Mouse (Mus musculus): ENCODE results near the gene Vps13d. TPM values are rescaled to one million over a fixed set of nuclear protein-coding genes. Genes with fewer than 3 reads are reported as not detected.

Vps13d gene
- polyA plus RNA-seq, 1 experiment: 15.6 TPM

DNA sequence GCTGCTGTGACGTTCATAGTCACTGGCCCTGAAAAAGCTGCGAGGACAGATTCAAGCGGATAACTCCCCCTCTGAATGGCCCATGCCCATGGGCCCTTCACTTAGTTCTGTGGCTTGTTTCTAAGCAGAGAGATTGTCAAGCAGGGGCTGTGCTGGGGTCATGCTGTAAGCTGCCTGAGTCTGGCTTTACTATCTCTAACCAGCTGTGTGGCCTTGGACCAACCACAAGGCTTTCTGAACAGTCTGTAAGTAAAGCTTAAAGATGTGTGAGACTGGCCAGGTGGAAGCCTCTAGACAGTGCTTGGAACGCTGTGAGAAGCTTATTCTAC, 180.2 kb downstream of the Vps13d start:
- Histone ChIP-seq H3K9me3 (replicated peaks; ENCODE audit: control insufficient read depth, insufficient read depth, low read length, poor library complexity, severe bottlenecking) (no peaks in the 10 kb centered on the region), H3K4me3 (ENCODE audit: low read depth, low read length) (no peak overlapping the region), H3K36me3 (ENCODE audit: control insufficient read depth, insufficient read depth, low read length, poor library complexity, severe bottlenecking) (no peaks in the 10 kb centered on the region), H3K27ac (ENCODE audit: insufficient read depth, low read length) (no peak overlapping the region), H3K9ac (ENCODE audit: low read depth, poor library complexity, severe bottlenecking) (no peak overlapping the region), H3K27me3 (ENCODE audit: control insufficient read depth, insufficient read depth, low read length, poor library complexity, severe bottlenecking) (no peaks in the 10 kb centered on the region), H3K4me1 (ENCODE audit: control insufficient read depth, insufficient read depth, low read length) (no peaks in the 10 kb centered on the region)
- TF ChIP-seq CTCF (IDR thresholded peaks at IDR 0.05; ENCODE audit: low read depth, low read length): no peak
- TF ChIP-seq EP300 (IDR thresholded peaks at IDR 0.05; ENCODE audit: insufficient read depth, low read depth, low read length): no peak
- TF ChIP-seq POLR2A (IDR thresholded peaks at IDR 0.05; ENCODE audit: insufficient read depth, low read length): no peak

DNA sequence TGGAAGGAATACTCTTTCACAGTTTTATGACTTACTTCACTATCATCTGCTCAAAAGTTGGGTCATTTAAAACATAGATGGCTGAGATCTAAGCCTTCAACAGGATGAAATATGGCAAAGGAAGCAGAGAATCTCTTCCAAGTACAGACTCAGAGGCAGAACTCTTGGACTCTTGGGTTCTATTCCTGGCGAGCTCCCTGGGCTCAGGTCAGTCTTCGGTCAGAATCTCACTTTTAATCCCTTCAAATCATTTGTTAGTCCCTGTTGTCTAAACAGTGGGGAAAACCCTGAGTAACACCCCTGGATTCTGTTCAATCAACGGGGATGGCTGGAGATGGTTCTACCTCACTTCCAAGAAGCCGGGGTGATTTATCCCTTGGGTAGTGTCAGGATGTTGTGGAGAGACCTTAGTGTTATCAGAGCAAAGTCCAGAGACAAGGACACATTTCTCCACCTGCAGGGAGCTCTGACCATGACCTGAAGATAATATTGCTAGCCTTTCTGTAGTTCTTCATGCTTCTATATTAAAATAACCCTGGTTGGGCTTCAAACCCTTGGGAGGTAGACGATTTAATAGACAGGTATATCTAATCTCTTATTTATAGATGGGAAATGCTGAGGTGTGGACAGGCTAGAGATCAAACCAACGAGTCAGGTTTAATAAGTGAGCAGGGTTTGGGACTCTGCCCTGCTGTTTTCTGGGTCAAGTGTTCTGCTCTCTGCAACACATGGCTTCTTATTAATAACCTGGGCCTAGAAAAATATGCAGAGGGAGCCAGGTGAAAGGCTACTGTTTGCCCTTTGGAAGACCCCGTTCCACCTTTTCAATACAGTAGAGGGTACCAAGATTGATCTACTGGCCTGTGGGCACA, 180.8 kb downstream of the Vps13d start:
- TF ChIP-seq CTCF (IDR thresholded peaks at IDR 0.05; ENCODE audit: low read depth, low read length): no peak
- TF ChIP-seq POLR2A (IDR thresholded peaks at IDR 0.05; ENCODE audit: insufficient read depth, low read length): no peak
- TF ChIP-seq EP300 (IDR thresholded peaks at IDR 0.05; ENCODE audit: insufficient read depth, low read depth, low read length): no peak
- Histone ChIP-seq H3K9ac (ENCODE audit: low read depth, poor library complexity, severe bottlenecking) (no peak overlapping the region), H3K4me3 (ENCODE audit: low read depth, low read length) (no peak overlapping the region), H3K27me3 (ENCODE audit: control insufficient read depth, insufficient read depth, low read length, poor library complexity, severe bottlenecking) (no peaks in the 10 kb centered on the region), H3K36me3 (ENCODE audit: control insufficient read depth, insufficient read depth, low read length, poor library complexity, severe bottlenecking) (no peaks in the 10 kb centered on the region), H3K4me1 (ENCODE audit: control insufficient read depth, insufficient read depth, low read length) (no peaks in the 10 kb centered on the region), H3K27ac (ENCODE audit: insufficient read depth, low read length) (no peak overlapping the region), H3K9me3 (replicated peaks; ENCODE audit: control insufficient read depth, insufficient read depth, low read length, poor library complexity, severe bottlenecking) (no peaks in the 10 kb centered on the region)

DNA sequence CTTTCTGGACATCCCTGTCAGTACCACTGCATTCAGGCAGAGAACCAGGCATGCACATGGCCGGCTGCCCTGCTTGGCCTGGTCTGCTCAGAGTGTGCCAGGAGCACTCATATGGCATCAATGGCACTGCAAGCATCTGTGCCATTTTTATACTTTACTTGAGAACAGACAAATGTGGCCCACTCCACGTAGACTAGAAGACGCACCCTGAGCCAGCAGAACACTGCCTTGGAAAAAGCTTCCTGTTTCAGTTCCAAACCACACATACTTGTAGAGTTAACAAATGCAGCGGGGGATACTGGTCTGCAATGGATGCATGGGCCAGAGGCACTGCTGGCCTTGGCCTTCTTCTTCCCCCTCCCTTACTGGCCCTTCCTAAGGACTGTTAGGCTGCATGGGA, 181.6 kb downstream of the Vps13d start:
- H3K27ac ChIP-seq (ENCODE audit: insufficient read depth, low read length): no peak overlapping the region
- H3K36me3 ChIP-seq (ENCODE audit: control insufficient read depth, insufficient read depth, low read length, poor library complexity, severe bottlenecking): no peaks in the 10 kb centered on the region
- TF ChIP-seq POLR2A (IDR thresholded peaks at IDR 0.05; ENCODE audit: insufficient read depth, low read length) (no peak), EP300 (IDR thresholded peaks at IDR 0.05; ENCODE audit: insufficient read depth, low read depth, low read length) (no peak), CTCF (IDR thresholded peaks at IDR 0.05; ENCODE audit: low read depth, low read length) (no peak)
- no peaks in the 10 kb centered on the region for H3K27me3 ChIP-seq (ENCODE audit: control insufficient read depth, insufficient read depth, low read length, poor library complexity, severe bottlenecking)
- no peaks in the 10 kb centered on the region for H3K9me3 ChIP-seq (replicated peaks; ENCODE audit: control insufficient read depth, insufficient read depth, low read length, poor library complexity, severe bottlenecking)
- no peak overlapping the region for H3K4me3 ChIP-seq (ENCODE audit: low read depth, low read length)
- H3K4me1 ChIP-seq (ENCODE audit: control insufficient read depth, insufficient read depth, low read length): no peaks in the 10 kb centered on the region
- no peak overlapping the region for H3K9ac ChIP-seq (ENCODE audit: low read depth, poor library complexity, severe bottlenecking)

DNA sequence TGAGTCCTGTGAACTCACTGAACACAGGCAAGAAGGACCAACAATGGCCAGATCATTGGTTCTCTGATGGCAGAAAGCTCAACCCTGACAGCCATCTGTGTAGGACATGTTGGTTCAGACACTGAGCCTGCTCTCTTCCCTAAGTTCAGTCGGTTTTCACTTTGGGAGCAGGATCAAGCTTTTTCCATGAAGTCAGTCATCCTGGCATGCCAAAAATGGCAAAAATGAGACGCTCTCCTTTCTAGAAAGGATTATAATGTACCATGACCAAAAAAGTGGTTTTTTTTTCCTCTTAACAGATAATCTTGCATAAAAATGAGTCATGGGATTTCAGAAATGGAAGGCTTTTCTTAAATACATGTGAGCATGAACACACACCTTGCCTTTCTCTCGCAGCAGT, 183.6 kb downstream of the Vps13d start:
- Histone ChIP-seq H3K9ac (ENCODE audit: low read depth, poor library complexity, severe bottlenecking) (no peak overlapping the region), H3K27ac (ENCODE audit: insufficient read depth, low read length) (no peak overlapping the region), H3K27me3 (ENCODE audit: control insufficient read depth, insufficient read depth, low read length, poor library complexity, severe bottlenecking) (no peaks in the 10 kb centered on the region), H3K36me3 (ENCODE audit: control insufficient read depth, insufficient read depth, low read length, poor library complexity, severe bottlenecking) (no peaks in the 10 kb centered on the region), H3K4me1 (ENCODE audit: control insufficient read depth, insufficient read depth, low read length) (no peaks in the 10 kb centered on the region), H3K4me3 (ENCODE audit: low read depth, low read length) (no peak overlapping the region), H3K9me3 (replicated peaks; ENCODE audit: control insufficient read depth, insufficient read depth, low read length, poor library complexity, severe bottlenecking) (no peaks in the 10 kb centered on the region)
- no peak for TF ChIP-seq EP300 (IDR thresholded peaks at IDR 0.05; ENCODE audit: insufficient read depth, low read depth, low read length)

DNA sequence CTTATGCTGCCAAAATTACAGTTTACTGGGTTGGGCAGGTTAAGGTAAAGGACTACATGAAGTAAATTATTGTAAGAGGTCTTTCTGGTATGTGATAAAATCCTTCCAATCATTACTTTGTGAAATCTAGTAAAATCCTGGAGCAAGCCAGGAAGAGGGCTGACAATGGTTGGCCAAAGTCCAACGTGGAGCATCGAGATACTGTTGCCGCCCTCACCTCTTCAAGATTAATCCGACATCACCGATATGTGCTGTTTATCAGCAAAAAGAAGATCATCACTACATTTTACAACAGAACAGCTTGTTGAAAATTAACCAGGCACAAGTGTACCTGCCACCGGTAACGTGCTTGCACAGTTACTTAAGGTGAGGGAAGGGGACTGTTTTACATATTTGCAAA, 184.9 kb downstream of the Vps13d start:
- Histone ChIP-seq H3K9ac (ENCODE audit: low read depth, poor library complexity, severe bottlenecking) (no peak overlapping the region), H3K9me3 (replicated peaks; ENCODE audit: control insufficient read depth, insufficient read depth, low read length, poor library complexity, severe bottlenecking) (no peaks in the 10 kb centered on the region), H3K4me3 (ENCODE audit: low read depth, low read length) (no peak overlapping the region), H3K4me1 (ENCODE audit: control insufficient read depth, insufficient read depth, low read length) (no peaks in the 10 kb centered on the region), H3K27ac (ENCODE audit: insufficient read depth, low read length) (no peak overlapping the region), H3K27me3 (ENCODE audit: control insufficient read depth, insufficient read depth, low read length, poor library complexity, severe bottlenecking) (no peaks in the 10 kb centered on the region), H3K36me3 (ENCODE audit: control insufficient read depth, insufficient read depth, low read length, poor library complexity, severe bottlenecking) (no peaks in the 10 kb centered on the region)
- no peak for TF ChIP-seq POLR2A (IDR thresholded peaks at IDR 0.05; ENCODE audit: insufficient read depth, low read length)
- no peak for TF ChIP-seq CTCF (IDR thresholded peaks at IDR 0.05; ENCODE audit: low read depth, low read length)
- TF ChIP-seq EP300 (IDR thresholded peaks at IDR 0.05; ENCODE audit: insufficient read depth, low read depth, low read length): no peak

DNA sequence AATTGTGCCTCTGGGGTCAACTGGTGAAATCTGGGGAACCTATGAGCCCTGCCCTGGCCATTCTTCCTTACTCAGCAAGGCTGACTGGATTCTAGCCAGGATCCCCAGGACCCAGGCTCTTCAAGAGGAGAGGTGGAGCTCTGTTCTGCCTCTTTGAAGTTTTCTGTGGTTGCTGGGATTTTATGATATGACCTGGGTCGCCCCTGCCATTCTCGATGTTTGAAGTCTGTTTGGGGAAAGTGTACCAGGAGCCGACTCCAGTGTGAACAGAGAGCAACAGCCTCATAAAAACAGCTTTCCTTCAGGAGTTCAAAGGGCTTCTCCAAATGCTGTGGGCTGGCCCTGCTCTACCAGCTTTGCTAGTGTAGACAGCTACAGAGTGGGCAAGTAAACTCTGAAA, 185.4 kb downstream of the Vps13d start:
- no peak overlapping the region for H3K9ac ChIP-seq (ENCODE audit: low read depth, poor library complexity, severe bottlenecking)
- no peaks in the 10 kb centered on the region for H3K4me1 ChIP-seq (ENCODE audit: control insufficient read depth, insufficient read depth, low read length)
- H3K36me3 ChIP-seq (ENCODE audit: control insufficient read depth, insufficient read depth, low read length, poor library complexity, severe bottlenecking): no peaks in the 10 kb centered on the region
- TF ChIP-seq EP300 (IDR thresholded peaks at IDR 0.05; ENCODE audit: insufficient read depth, low read depth, low read length): no peak
- TF ChIP-seq CTCF (IDR thresholded peaks at IDR 0.05; ENCODE audit: low read depth, low read length): no peak
- TF ChIP-seq POLR2A (IDR thresholded peaks at IDR 0.05; ENCODE audit: insufficient read depth, low read length): no peak
- H3K4me3 ChIP-seq (ENCODE audit: low read depth, low read length): no peak overlapping the region
- H3K9me3 ChIP-seq (replicated peaks; ENCODE audit: control insufficient read depth, insufficient read depth, low read length, poor library complexity, severe bottlenecking): no peaks in the 10 kb centered on the region
- no peaks in the 10 kb centered on the region for H3K27me3 ChIP-seq (ENCODE audit: control insufficient read depth, insufficient read depth, low read length, poor library complexity, severe bottlenecking)
- no peak overlapping the region for H3K27ac ChIP-seq (ENCODE audit: insufficient read depth, low read length)
